14 mouse cellular contexts compared by ENCODE assay signal in genomic region chr6:99538194-99538941, GRCm38 (mm10).
"Had no signal": no experiment of that assay in that cellular context is flagged by ENCODE, and none has a peak within 500 bp of the region (broad histone marks: within the 10 kb centered on the region; RNA-seq: fewer than 3 reads in every experiment).

No protein-coding gene starts in this region.

- H3K9me3 ChIP-seq: limb, embryonic 12.5 days; liver, embryonic 13.5 days; midbrain, embryonic 13.5 days; neural tube, embryonic 15.5 days had no signal

- DNase-seq: kidney, adult 18-20 months; kidney, postnatal 10 days; kidney, postnatal 4 days; liver; liver, embryonic 13.5 days; liver, postnatal 0 days; right cerebral cortex, adult 18-20 months; right cerebral cortex, postnatal 25 days; thymus, postnatal 36 days had no signal

- H3K27ac ChIP-seq: layer of hippocampus, adult 2 months; limb, embryonic 12.5 days; liver, embryonic 13.5 days; macrophage; midbrain, embryonic 13.5 days; neural tube, embryonic 15.5 days had no signal

- H3K9ac ChIP-seq: limb, embryonic 12.5 days; liver, embryonic 13.5 days; liver, postnatal 0 days; midbrain, embryonic 13.5 days; neural tube, embryonic 15.5 days had no signal

- H3K4me1 ChIP-seq: limb, embryonic 12.5 days; liver, embryonic 13.5 days; midbrain, embryonic 13.5 days; neural tube, embryonic 15.5 days had no signal

- H3K4me3 ChIP-seq: layer of hippocampus, adult 2 months; limb, embryonic 12.5 days; liver, embryonic 13.5 days; midbrain, embryonic 13.5 days; neural tube, embryonic 15.5 days had no signal

- H3K36me3 ChIP-seq: limb, embryonic 12.5 days; liver, embryonic 13.5 days; midbrain, embryonic 13.5 days; neural tube, embryonic 15.5 days had no signal

- H3K4me2 ChIP-seq: limb, embryonic 12.5 days; liver, embryonic 13.5 days; midbrain, embryonic 13.5 days; neural tube, embryonic 15.5 days had no signal

- H3K27me3 ChIP-seq: limb, embryonic 12.5 days; liver, embryonic 13.5 days; midbrain, embryonic 13.5 days; neural tube, embryonic 15.5 days had no signal

- ATAC-seq: liver, postnatal 0 days; midbrain, embryonic 13.5 days had no signal
